Mouse (Mus musculus): ENCODE measurements around the gene Atp7a. TPM values are rescaled to one million over a fixed set of nuclear protein-coding genes. Genes with fewer than 3 reads are reported as not detected.
A peak's percentile ranks its signal among the peaks of the same experiment; 100 is the strongest.

The Atp7a gene
- total RNA-seq, 1 experiment from 2014 or later: 44.9 TPM

GRCm38 (mm10) chrX:106171106-106171852, 144.2 kb downstream of the Atp7a start:
- peak; percentile 62 for DNase-seq

- DNase-seq: no peak
Observed at GRCm38 (mm10) chrX:106171853-106172154, 144.7 kb downstream of the Atp7a start.

Other genes with a start within 250 kb of the Atp7a start
- gene Atrx, start 97.9 kb upstream of the Atp7a start, total RNA-seq (2021): 146 and 148 TPM in 2 replicates
- gene Magt1, start 15.4 kb upstream of the Atp7a start, total RNA-seq (2021): 43.5 and 50.5 TPM in 2 replicates
- 355 and 360 TPM in 2 replicates for gene Cox7b, start 11.6 kb upstream of the Atp7a start, total RNA-seq (2021)
- 1.1 and 1.3 TPM in 2 replicates for gene Tlr13, start 115.9 kb downstream of the Atp7a start, total RNA-seq (2021)
- gene Pgk1, start 159.8 kb downstream of the Atp7a start, total RNA-seq (2021): 218 and 234 TPM in 2 replicates
- gene Taf9b, start 193.9 kb downstream of the Atp7a start, total RNA-seq (2021): 16.4 and 16.8 TPM in 2 replicates
- gene Fnd3c2, start 228.1 kb downstream of the Atp7a start, total RNA-seq (2021): not detected in 2 replicates

All from adrenal gland, postnatal 25 days (tissue).